Mouse (Mus musculus) erythroblast, embryonic 14.5 days (primary cell): ENCODE data around the gene Mark1.

Experiments
- GATA1 ChIP-seq: IDR thresholded peaks from 2 replicates; pipeline ENCODE4 v1.6.1; 2012; ENCODE audit warnings: low read length, inconsistent platforms, mixed read lengths
- TAL1 ChIP-seq: IDR thresholded peaks from 3 replicates; pipeline ENCODE4 v1.6.1; 2012; ENCODE audit warnings: low read length, inconsistent platforms, mixed read lengths

DNA sequence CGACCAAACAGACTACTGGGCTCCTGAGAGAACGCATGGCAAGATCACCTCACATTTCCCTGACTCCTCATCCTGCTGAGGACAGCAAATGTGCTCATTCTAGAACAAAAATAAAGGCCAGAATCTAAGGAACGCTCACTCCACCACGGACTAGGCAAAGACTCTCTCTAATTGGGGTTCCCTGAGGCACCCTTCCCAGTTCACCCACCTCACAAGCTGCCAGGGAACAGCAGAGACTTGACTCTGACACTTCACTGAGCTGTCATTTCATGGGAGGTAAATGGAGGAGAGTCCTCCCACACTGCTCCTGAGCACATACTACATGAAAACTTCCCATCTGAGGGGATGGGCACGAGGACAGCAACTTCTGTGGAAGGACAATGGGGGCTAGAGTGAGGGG lies 37.5 kb downstream of the Mark1 start:
- TF ChIP-seq GATA1, result no peak
- no peak for TF ChIP-seq TAL1
